Mouse (Mus musculus): ENCODE data around the gene Otulinl.

- TF ChIP-seq CTCF (IDR thresholded peaks at IDR 0.05; ENCODE audit: extremely low read depth, insufficient read depth, low read length) (no peak), POLR2A (IDR thresholded peaks at IDR 0.05; ENCODE audit: extremely low read depth, insufficient read depth, low read length) (no peak)
Observed at GRCm38 (mm10) chr15:27688041-27688651, 6.8 kb upstream of the Otulinl start.
